In genomic region chr16:45402036-45402435, GRCm38 (mm10) we compare ENCODE assay signal across 19 mouse cellular contexts.
"Had no signal": no experiment of that assay in that cellular context is flagged by ENCODE, and none has a peak within 500 bp of the region (broad histone marks: within the 10 kb centered on the region; RNA-seq: fewer than 3 reads in every experiment).

No protein-coding gene starts in this region.

- H3K4me2 ChIP-seq: liver, embryonic 12.5 days; lung, embryonic 14.5 days; midbrain, embryonic 11.5 days; midbrain, embryonic 13.5 days; neural tube, embryonic 13.5 days; neural tube, embryonic 15.5 days had no signal

- DNase-seq: lung, embryonic 14.5 days; retina, postnatal 1 day; right cerebral cortex, adult 18-20 months; right cerebral cortex, postnatal 25 days; right cerebral cortex, postnatal 4 days; spleen, adult 18-20 months; thymus, adult 18-20 months; thymus, postnatal 14 days; thymus, postnatal 36 days had no signal

- H3K9me3 ChIP-seq: liver, embryonic 12.5 days; megakaryocyte, embryonic 14.5 days; midbrain, embryonic 13.5 days; neural tube, embryonic 13.5 days; neural tube, embryonic 15.5 days had no signal

- H3K4me1 ChIP-seq: liver, embryonic 12.5 days; megakaryocyte, embryonic 14.5 days had no signal

- H3K27ac ChIP-seq: liver, embryonic 12.5 days; liver, embryonic 14.5 days; macrophage; midbrain, embryonic 13.5 days; neural tube, embryonic 13.5 days; neural tube, embryonic 15.5 days had no signal

- H3K27me3 ChIP-seq: liver, embryonic 12.5 days; megakaryocyte, embryonic 14.5 days; midbrain, embryonic 13.5 days; neural tube, embryonic 13.5 days; neural tube, embryonic 15.5 days had no signal

- ATAC-seq: liver, embryonic 12.5 days; midbrain, embryonic 13.5 days; midbrain, embryonic 16.5 days had no signal

- H3K4me3 ChIP-seq: liver, embryonic 12.5 days; megakaryocyte, embryonic 14.5 days; midbrain, embryonic 13.5 days; myocyte; neural tube, embryonic 13.5 days; neural tube, embryonic 15.5 days had no signal

- H3K9ac ChIP-seq: liver, embryonic 12.5 days; liver, embryonic 14.5 days; lung, embryonic 14.5 days; midbrain, embryonic 13.5 days; neural tube, embryonic 13.5 days; neural tube, embryonic 15.5 days had no signal

- H3K36me3 ChIP-seq: liver, embryonic 12.5 days had no signal
